Mouse (Mus musculus) embryonic facial prominence, embryonic 14.5 days (tissue): ENCODE measurements around the gene Cdk14. TPM values are rescaled to one million over a fixed set of nuclear protein-coding genes. Genes with fewer than 3 reads are reported as not detected.

ENCODE experiments used
- ATAC-seq: fragments of 200-750 bp; cut with Nextera tagmentation; 2 replicates; pipeline ENCODE4 v1.8.0; 2017; ENCODE audit warnings: low read depth, moderate number of reproducible peaks, moderate TSS enrichment
- DNase-seq: peaks from one replicate; pipeline ENCODE4 v3.0.0-alpha.2; 2015; ENCODE audit warnings: low spot score
- H3K27ac ChIP-seq: fragments of 300-500 bp; sonication (generic); replicated peaks from 2 replicates; pipeline ENCODE4 v1.5.1; 2014; ENCODE audit warnings: low read depth, mild to moderate bottlenecking, low read length, moderate library complexity
- H3K27me3 ChIP-seq: fragments of 300-500 bp; sonication (generic); replicated peaks from 2 replicates; pipeline ENCODE4 v1.6.1; 2014; ENCODE audit warnings: low read length; ENCODE audit not compliant: control insufficient read depth, insufficient read depth
- H3K36me3 ChIP-seq: fragments of 300-500 bp; sonication (generic); 2 replicates; pipeline ENCODE4 v1.6.1; 2014; ENCODE audit warnings: low read length, mixed read lengths; ENCODE audit not compliant: control insufficient read depth, insufficient read depth
- H3K4me1 ChIP-seq: fragments of 300-500 bp; sonication (generic); 2 replicates; pipeline ENCODE4 v1.6.1; 2014; ENCODE audit warnings: antibody characterized with exemption, low read length; ENCODE audit not compliant: control insufficient read depth, insufficient read depth
- H3K4me2 ChIP-seq: fragments of 300-500 bp; sonication (generic); 2 replicates; pipeline ENCODE4 v1.6.1; 2014; ENCODE audit warnings: low read depth, mild to moderate bottlenecking, low read length, moderate library complexity, mixed read lengths
- H3K4me3 ChIP-seq: fragments of 300-500 bp; sonication (generic); 2 replicates; pipeline ENCODE4 v1.5.1; 2014; ENCODE audit warnings: low read depth, mild to moderate bottlenecking, low read length
- H3K9ac ChIP-seq: fragments of 300-500 bp; sonication (generic); 2 replicates; pipeline ENCODE4 v1.6.1; 2014; ENCODE audit warnings: low read depth, mild to moderate bottlenecking, low read length, moderate library complexity, mixed read lengths
- H3K9me3 ChIP-seq: fragments of 300-500 bp; sonication (generic); 2 replicates; pipeline ENCODE4 v1.6.1; 2016; ENCODE audit warnings: low read length; ENCODE audit not compliant: control insufficient read depth
- WGBS: fragments of 180-500 bp; shearing (Covaris S2); extraction: QIAGEN DNeasy Blood & Tissue Kit; methylation state at CpG from one replicate; pipeline ENCODE4 v1.1.7; 2014; 5-methylcytosine and 5-hydroxymethylcytosine counted together
- polyA plus RNA-seq: library from polyadenylated mRNA; unstranded; fragments of >200 nt; fragmentation: Nextera tagmentation; extraction: Ambion mirVana; gene quantifications from 2 replicates; pipeline ENCODE4 v1.2.1, GENCODE M21; 2014

Gene Cdk14
- polyA plus RNA-seq, 1 experiment from 2014 or later: 33.8 TPM

- no peak overlapping the region for H3K4me3 ChIP-seq
- no peak overlapping the region for H3K9ac ChIP-seq
- 0 out of 2 replicates have a peak, but pooled peaks cover 6% of the 10 kb centered on the region for H3K9me3 ChIP-seq
- DNase-seq (no peak), ATAC-seq (no peak)
- 0 out of 2 replicates have a peak, but pooled peaks cover 1% of the 10 kb centered on the region for H3K36me3 ChIP-seq
- no peak overlapping the region for H3K4me2 ChIP-seq
- no peaks in the 10 kb centered on the region for H3K4me1 ChIP-seq
- 89% methylated on average over 2 of the region's 2 CpGs for WGBS
- no peak overlapping the region for H3K27ac ChIP-seq
- H3K27me3 ChIP-seq: no peaks in the 10 kb centered on the region
Observed at GRCm38 (mm10) chr5:5004740-5005139, 415.4 kb downstream of the Cdk14 start.

DNA sequence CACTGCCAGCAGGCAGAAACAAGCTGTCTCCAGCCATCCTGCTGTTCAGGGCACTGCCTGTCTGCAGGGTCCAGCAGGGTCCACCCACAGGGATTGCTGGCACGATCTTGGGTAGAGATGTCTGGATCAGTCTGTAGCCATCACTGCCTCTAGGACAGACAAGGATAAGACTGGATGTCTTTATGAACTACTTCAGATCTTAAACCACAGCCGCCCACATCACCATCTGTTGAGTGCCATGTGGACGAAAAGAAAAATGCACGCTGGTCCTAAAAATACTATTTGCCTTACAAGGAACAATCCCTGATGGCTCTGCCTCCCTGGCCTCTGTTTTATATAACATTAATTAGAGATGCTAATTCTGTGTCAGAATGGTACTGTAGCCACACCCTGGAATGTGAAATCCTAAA lies 426.9 kb downstream of the Cdk14 start:
- ATAC-seq: peak; percentile 68
- peak; percentile 83 for DNase-seq

GRCm38 (mm10) chr5:4991023-4991422 lies 429.1 kb downstream of the Cdk14 start:
- H3K36me3 ChIP-seq: no peaks in the 10 kb centered on the region
- ATAC-seq (no peak), DNase-seq (peak; percentile 31)
- WGBS: 45% methylated on average over 2 of the region's 2 CpGs
- H3K27me3 ChIP-seq: no peaks in the 10 kb centered on the region
- no peak overlapping the region for H3K27ac ChIP-seq
- no peak overlapping the region for H3K9ac ChIP-seq
- peaks cover 27% of the 10 kb centered on the region for H3K4me1 ChIP-seq
- H3K9me3 ChIP-seq: no peaks in the 10 kb centered on the region
- no peak overlapping the region for H3K4me2 ChIP-seq
- H3K4me3 ChIP-seq: no peak overlapping the region

More for the DNA sequence above, 426.9 kb downstream of the Cdk14 start:
- H3K4me3 ChIP-seq: no peak overlapping the region
- H3K4me2 ChIP-seq: no peak overlapping the region
- WGBS: 56% methylated on average over 4 of the region's 4 CpGs
- H3K27me3 ChIP-seq: no peaks in the 10 kb centered on the region
- no peak overlapping the region for H3K9ac ChIP-seq
- H3K27ac ChIP-seq: 0 out of 2 replicates have a peak overlapping the region, but pooled peaks have one; percentile 24
- no peaks in the 10 kb centered on the region for H3K9me3 ChIP-seq
- H3K4me1 ChIP-seq: peaks cover 27% of the 10 kb centered on the region
- no peaks in the 10 kb centered on the region for H3K36me3 ChIP-seq

GRCm38 (mm10) chr5:4990237-4990636 lies 429.9 kb downstream of the Cdk14 start:
- no peaks in the 10 kb centered on the region for H3K9me3 ChIP-seq
- DNase-seq (no peak), ATAC-seq (no peak)
- no peak overlapping the region for H3K27ac ChIP-seq
- H3K4me2 ChIP-seq: no peak overlapping the region
- H3K4me1 ChIP-seq: peaks cover 27% of the 10 kb centered on the region
- no peak overlapping the region for H3K4me3 ChIP-seq
- no peaks in the 10 kb centered on the region for H3K36me3 ChIP-seq
- H3K9ac ChIP-seq: no peak overlapping the region
- no peaks in the 10 kb centered on the region for H3K27me3 ChIP-seq
- 67% methylated on average over 5 of the region's 5 CpGs for WGBS

DNA sequence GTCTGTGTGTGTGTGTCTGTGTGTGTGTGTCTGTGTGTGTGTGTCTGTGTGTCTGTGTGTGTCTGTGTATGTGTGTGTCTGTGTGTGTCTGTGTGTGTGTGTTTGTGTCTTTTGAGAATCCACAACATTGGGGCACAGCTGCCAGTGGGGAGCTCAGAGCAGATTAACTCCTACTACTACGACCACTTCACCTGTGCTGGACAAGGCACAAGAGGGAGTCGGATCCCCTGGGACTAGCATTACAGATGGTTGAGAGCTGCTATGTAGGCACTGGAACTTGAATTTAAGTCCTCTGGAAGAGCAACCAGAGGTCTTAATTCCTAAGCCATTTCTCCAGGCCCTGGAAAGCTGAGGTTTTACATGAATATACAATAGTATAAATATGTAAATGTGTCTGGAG lies 433.9 kb downstream of the Cdk14 start:
- Histone ChIP-seq H3K27me3 (no peaks in the 10 kb centered on the region), H3K4me3 (no peak overlapping the region), H3K4me2 (no peak overlapping the region), H3K9me3 (no peaks in the 10 kb centered on the region), H3K4me1 (peaks cover 7% of the 10 kb centered on the region), H3K27ac (no peak overlapping the region), H3K36me3 (no peaks in the 10 kb centered on the region), H3K9ac (no peak overlapping the region)
- ATAC-seq (no peak), DNase-seq (no peak)
- 75% methylated on average over 2 of the region's 2 CpGs for WGBS

DNA sequence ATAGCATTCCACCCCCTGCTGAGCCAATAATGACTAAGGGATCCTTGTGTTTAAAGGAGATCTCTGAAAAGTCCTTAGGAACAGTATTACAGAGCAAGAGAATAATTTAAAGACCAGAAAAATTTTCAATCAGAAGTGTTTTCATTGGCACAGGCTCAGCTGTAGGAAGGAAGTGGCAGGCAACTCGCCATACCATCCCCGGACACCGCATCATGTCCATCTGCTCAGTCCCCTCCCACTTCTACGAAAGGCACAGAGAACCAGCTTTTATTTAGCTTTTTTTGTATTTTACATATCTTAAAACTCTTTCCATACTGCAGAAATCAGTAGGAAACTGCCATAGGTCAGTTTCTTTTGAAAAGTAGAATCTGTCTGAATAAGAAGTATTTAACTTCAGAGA lies 440.6 kb downstream of the Cdk14 start:
- DNase-seq: no peak
- 60% methylated on average over 4 of the region's 4 CpGs for WGBS

DNA sequence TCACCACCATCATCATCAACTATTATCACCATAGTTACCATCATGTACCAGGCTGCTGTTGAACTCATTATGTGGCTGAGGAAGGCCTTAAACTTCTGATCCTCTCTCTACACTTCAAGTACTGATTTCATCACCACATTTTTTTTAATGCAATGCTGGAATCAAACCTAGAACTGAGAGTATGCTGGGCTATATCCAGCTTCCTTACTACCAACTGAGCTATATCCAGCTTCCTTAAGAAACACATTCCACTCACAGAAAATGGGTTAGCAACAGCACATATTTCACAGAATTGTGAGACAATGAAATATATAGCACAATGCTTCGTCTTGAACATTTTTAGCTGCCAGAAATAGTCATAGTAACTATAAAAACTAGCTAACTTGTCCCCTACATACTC lies 446.7 kb downstream of the Cdk14 start:
- no peak overlapping the region for H3K4me3 ChIP-seq
- WGBS: 79% methylated on average over 1 of the region's 1 CpGs
- H3K9ac ChIP-seq: no peak overlapping the region
- no peaks in the 10 kb centered on the region for H3K27me3 ChIP-seq
- no peaks in the 10 kb centered on the region for H3K9me3 ChIP-seq
- no peaks in the 10 kb centered on the region for H3K36me3 ChIP-seq
- ATAC-seq (no peak), DNase-seq (no peak)
- H3K4me2 ChIP-seq: no peak overlapping the region
- no peak overlapping the region for H3K27ac ChIP-seq
- H3K4me1 ChIP-seq: no peaks in the 10 kb centered on the region

More for the DNA sequence above, 440.6 kb downstream of the Cdk14 start:
- Histone ChIP-seq H3K27ac (no peak overlapping the region), H3K36me3 (no peaks in the 10 kb centered on the region), H3K27me3 (no peaks in the 10 kb centered on the region), H3K4me1 (no peaks in the 10 kb centered on the region), H3K9me3 (no peaks in the 10 kb centered on the region), H3K4me3 (no peak overlapping the region), H3K9ac (no peak overlapping the region), H3K4me2 (no peak overlapping the region)
- ATAC-seq: no peak

GRCm38 (mm10) chr5:4962063-4962610 lies 458.0 kb downstream of the Cdk14 start:
- no peak overlapping the region for H3K9ac ChIP-seq
- no peak overlapping the region for H3K4me2 ChIP-seq
- 0 out of 2 replicates have a peak, but pooled peaks cover 5% of the 10 kb centered on the region for H3K4me1 ChIP-seq
- H3K9me3 ChIP-seq: no peaks in the 10 kb centered on the region
- no peaks in the 10 kb centered on the region for H3K36me3 ChIP-seq
- 45% methylated on average over 15 of the region's 15 CpGs for WGBS
- DNase-seq: peak; percentile 94
- no peaks in the 10 kb centered on the region for H3K27me3 ChIP-seq
- peak overlapping the region; percentile 59 for H3K27ac ChIP-seq
- peak; percentile 87 for ATAC-seq
- H3K4me3 ChIP-seq: no peak overlapping the region

DNA sequence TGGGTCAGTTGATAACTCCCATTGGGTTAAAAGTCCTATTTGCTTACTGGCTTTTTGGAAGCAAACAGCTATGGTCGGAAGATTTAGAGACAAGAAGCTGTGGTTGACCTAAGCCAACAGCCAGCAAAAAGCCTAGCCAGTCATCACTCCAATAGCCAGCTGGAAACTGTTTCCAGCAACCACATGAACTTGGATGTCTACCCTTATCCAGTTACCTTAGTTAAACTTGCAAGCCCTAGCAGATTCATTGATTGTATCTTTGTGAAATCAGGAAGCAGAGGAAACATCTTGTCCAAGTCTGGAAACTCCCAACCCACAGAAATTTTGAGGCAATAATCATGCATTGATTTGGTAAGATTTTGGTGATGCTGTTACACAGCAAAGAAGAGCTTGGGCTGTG lies 458.5 kb downstream of the Cdk14 start:
- H3K36me3 ChIP-seq: no peaks in the 10 kb centered on the region
- no peak overlapping the region for H3K4me3 ChIP-seq
- WGBS: 96% methylated on average over 1 of the region's 1 CpGs
- H3K27me3 ChIP-seq: no peaks in the 10 kb centered on the region
- no peak overlapping the region for H3K27ac ChIP-seq
- H3K4me1 ChIP-seq: 0 out of 2 replicates have a peak, but pooled peaks cover 5% of the 10 kb centered on the region
- ATAC-seq: no peak
- no peak for DNase-seq
- no peak overlapping the region for H3K9ac ChIP-seq
- H3K4me2 ChIP-seq: no peak overlapping the region
- no peaks in the 10 kb centered on the region for H3K9me3 ChIP-seq
